Mouse (Mus musculus): ENCODE data around the gene Spr. TPM values are rescaled to one million over a fixed set of nuclear protein-coding genes. Genes with fewer than 3 reads are reported as not detected.
"Not testable (repeated sequence)": the region's sequence is repeated elsewhere in the genome, so short reads cannot be mapped to it uniquely, and the experiment has no call there.

The Spr gene
- 10 to 100 TPM; 39.2 to 56.1 (median 48.4) TPM for total RNA-seq (2022)

GRCm38 (mm10) chr6:85137217-85138035, at the start of gene Spr:
Gene Spr, minus strand, starts transcription at chr6:85137766.
- DNase-seq (ENCODE audit: low spot score in 2 of 2), result peak; percentile 84 to 88

DNA sequence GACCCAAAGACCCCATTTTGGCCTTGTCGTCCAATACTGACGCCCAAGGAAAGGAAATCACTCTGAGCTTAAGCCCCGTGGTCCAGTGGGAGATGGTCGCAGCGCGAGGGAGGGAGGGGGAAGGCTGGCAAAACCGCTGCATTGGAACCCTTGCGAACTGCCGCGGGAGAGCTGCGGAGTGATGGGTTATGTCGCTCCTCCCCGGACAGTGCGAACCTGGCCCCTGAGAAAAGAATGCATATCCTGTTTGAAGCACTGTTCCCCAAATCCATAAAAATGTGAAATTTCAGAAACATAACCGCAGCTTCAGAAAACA, 49.1 kb upstream of the Spr start:
- no peak for DNase-seq (ENCODE audit: low spot score in 2 of 2)

DNA sequence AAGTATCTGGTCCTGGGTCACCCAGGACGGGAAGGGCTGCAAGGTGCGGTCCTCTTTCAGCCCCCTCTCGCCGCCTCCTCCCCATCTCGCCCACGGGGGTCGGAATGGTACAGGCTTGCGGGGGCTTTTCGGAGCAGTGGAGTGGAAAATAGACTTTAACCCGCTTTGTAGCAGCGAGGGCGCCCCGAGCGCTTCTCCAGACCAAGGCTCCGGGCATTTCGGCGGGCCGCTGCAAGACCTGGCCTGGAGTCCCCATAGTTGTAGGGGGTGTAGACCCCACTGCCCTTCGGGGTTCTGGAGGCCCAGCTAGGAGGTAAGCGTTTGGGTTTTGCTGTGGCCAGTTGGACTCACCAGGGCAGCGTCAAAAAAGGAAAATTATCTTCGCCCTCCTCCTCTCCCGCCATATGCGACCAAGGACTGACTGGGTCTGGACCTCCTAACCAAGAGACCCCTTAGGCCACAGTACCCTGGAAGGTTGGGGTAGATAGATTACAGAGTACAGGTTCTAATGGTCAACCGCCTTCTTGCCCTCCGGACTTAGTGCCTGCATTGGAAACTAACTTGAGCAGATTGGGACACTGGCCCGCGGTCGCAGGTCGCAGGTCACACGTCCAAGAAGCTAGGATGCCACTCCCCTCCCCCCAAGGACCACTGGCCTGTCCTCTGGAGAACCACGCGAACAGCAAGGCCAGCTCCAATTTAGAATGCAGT, 48.6 kb upstream of the Spr start:
- DNase-seq (ENCODE audit: low spot score in 2 of 2), result no peak

DNA sequence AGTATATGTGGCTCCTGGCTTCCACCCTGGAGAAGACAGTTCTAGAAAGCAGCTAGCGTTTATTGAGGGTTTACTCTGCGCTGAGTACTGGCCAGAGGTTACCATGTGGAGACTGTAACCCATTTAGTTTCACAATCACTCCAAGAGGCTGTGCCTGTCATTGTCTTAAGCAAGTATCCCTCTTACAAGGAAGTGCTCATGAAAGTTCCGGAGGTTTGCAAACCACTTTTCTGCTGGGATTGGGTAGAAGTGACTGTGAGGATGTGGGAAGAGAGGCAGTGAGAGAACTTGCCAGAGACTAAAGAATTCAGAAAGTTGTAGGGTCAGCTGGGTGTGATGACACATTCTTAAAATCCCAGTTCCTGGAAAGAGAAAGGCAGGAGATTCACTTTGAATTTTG, 46.4 kb upstream of the Spr start:
- DNase-seq (ENCODE audit: low spot score in 2 of 2), result no peak

GRCm38 (mm10) chr6:85180036-85180435, 42.5 kb upstream of the Spr start:
- DNase-seq (ENCODE audit: low spot score in 2 of 2), result no peak

GRCm38 (mm10) chr6:85179569-85179968, 42.0 kb upstream of the Spr start:
- DNase-seq (ENCODE audit: low spot score in 2 of 2), result no peak

- no peak for DNase-seq (ENCODE audit: low spot score in 2 of 2)
Measured at GRCm38 (mm10) chr6:85165440-85165921, 27.9 kb upstream of the Spr start.

GRCm38 (mm10) chr6:85160201-85160923, 22.8 kb upstream of the Spr start:
- DNase-seq (ENCODE audit: low spot score in 2 of 2), result peak; percentile 46 to 82

GRCm38 (mm10) chr6:85159092-85159760, 21.7 kb upstream of the Spr start:
- DNase-seq (ENCODE audit: low spot score in 2 of 2), result peak in 1 of 2 experiments; percentile 51

DNA sequence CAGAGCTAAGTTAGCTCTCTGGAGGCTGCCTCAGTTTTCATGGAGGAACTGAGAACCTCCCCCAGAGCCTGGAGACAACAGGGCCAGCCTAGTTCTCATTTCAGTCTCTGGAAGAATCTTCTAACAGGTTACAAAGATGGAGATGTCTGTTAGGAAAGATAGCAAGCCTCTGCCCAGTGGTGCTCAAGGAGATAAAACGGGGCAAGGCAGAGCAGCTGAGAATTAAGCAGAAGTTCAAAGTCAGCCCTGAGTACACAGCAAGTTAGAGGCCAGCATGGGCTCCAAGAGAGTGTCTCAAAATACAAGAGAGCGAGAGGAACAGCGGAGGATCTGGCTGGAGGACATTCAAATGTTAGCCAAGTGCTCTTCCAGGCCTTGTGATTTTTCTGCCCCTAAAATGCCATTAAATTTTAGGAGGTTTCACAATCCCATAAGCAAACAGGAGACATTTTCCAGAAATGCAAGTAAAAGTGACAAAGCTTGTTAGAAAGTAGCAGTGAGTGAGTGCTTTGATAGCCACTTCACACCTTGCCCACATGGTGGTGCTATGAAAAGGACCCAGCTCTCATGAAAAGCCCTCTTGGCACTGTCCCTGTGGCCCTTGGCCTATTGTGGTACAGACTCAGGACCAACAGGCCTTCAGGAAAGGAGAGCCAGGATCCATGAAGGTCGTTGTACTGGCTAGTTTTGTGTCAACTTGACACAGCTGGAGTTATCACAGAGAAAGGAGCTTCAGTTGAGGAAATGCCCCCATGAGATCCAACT, 20.7 kb upstream of the Spr start:
- not testable (repeated sequence) for DNase-seq (ENCODE audit: low spot score in 2 of 2)

- DNase-seq (ENCODE audit: low spot score in 2 of 2), result not testable (repeated sequence)
Measured at GRCm38 (mm10) chr6:85156551-85156950, 19.0 kb upstream of the Spr start.

- DNase-seq (ENCODE audit: low spot score in 2 of 2), result no peak
Measured at GRCm38 (mm10) chr6:85154861-85155528, 17.4 kb upstream of the Spr start.

GRCm38 (mm10) chr6:85153970-85154540, 16.5 kb upstream of the Spr start:
- DNase-seq (ENCODE audit: low spot score in 2 of 2), result peak; percentile 61 to 66

DNA sequence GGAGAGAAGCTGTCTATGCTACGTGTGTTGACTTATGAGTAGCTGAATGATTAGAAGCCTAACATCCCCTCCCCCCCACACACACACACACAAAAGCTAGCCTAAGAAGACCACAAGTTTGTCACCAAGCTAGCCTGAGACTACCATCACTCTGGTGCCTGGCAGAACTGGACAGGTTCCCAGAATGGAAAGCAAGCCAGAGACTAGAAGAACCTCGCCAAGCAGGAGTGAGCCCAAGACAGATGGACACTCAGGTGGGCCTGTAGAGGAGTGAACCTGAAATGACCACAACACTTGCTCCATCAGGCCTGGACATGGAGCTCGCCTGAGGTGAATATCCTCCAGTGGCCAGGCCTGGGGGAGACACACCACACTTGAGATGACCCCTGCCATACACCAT, 12.8 kb upstream of the Spr start:
- no peak for DNase-seq (ENCODE audit: low spot score in 2 of 2)

DNA sequence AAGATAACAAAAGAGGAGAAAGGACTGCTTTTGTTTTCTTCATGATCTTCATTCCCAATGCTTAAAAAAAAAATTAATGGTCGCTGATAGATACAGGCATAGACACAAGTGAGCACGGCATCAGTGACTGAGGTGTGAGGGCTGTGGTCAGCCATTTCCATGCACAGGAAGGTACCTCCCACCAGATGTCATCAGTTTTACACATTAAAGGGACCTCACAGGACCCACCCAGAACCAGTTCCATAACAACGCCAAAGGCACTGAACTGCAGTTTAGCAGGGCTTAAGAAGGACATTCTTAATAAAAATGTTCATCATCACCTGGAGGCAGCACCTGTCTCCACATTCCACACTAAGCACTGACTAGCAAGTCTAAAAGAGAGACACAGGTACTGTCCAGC, 10.1 kb upstream of the Spr start:
- no peak for DNase-seq (ENCODE audit: low spot score in 2 of 2)

DNA sequence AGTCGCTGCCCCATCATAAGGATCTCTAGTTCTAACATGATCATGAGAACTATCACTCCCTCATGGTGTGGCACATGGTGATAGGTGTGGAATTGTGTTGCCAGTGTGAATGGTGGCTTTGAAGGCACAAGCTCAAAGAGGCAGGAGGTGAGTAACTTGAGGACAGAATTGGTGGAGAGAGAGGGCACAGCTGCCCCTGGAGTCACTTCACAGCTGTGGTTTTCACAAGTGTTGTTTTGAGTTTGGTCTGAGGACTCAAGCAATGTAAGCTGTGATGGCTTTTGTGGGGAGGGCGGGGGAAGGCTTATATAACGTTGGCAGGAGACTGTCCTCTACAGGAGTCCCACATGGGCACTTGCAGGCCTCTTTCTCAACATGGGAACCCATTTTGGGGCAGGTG, 6.9 kb upstream of the Spr start:
- DNase-seq (ENCODE audit: low spot score in 2 of 2), result no peak

DNA sequence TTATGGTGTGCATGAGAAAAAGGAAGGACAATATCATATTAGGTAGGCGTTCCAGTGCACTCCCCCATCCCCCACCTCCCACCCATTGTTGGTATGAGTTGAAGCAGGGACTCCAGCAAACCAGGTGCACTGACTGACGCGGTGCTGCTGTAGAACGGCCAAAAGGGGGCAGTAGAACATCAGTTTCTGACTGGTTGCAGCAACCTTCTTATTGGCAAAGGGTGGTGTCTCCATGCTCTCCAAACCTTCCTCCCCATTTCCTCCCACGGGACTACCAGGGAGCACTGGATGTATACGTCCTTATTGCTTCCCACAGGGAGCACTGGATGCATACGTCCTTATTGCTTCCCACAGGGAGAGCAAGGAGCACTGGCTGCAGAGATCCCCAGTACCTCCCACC, 3.4 kb upstream of the Spr start:
- DNase-seq (ENCODE audit: low spot score in 2 of 2), result not testable (repeated sequence)

DNA sequence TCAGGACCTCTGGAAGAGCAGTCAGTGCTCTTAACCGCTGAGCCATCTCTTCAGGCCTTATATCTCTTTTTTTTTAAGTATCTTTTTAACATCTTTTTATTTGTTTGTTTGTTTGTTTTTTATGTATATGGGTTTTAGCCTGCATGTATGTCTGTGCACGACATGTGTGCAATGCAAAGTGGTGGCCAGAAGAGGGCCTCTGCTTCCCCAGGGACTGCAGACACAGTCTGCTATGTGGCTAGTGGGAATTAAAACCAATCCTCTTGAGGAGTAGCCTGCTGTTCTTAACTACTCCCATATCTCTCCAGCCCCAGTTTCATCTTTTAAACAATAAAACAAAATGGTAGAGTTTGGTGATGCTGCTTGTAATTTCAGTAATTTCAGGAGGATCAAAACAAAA, 2.0 kb upstream of the Spr start:
- DNase-seq (ENCODE audit: low spot score in 2 of 2), result no peak

DNA sequence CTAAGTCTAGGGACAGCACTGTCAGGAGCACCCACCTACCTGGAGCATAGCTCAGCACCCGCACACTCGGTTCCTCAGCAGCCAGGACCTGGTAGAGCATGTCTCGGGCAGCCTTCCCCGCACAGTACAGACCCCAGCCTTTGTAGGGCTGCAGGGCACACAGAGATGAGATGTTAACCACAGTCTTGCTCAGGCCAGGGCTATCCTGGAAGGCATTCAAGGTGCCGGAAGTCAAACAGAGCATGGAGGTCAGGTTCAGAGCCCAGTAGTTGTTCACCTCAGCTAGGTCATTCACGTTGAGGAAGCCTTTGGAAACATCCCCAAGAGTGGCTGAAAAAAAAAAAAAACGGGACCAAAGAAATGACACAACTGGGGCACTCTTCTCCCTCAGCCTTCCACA, 782 bp downstream of the Spr start:
- not testable (repeated sequence) for DNase-seq (ENCODE audit: low spot score in 2 of 2)

GRCm38 (mm10) chr6:85132794-85133193, 4.8 kb downstream of the Spr start:
- not testable (repeated sequence) for DNase-seq (ENCODE audit: low spot score in 2 of 2)
